Mouse (Mus musculus): ENCODE results near the gene Ebf3.

- TF ChIP-seq CTCF (IDR thresholded peaks at IDR 0.05; ENCODE audit: low read depth, low read length) (no peak), POLR2A (IDR thresholded peaks at IDR 0.05; ENCODE audit: insufficient read depth, low read length) (no peak)
These were observed 16.5 kb downstream of the Ebf3 start for GRCm38 (mm10) chr7:137297594-137298381.

All from ES-Bruce4 (cell line).